Mouse (Mus musculus): Measurements from ENCODE around the gene Ilf3. TPM values are rescaled to one million over a fixed set of nuclear protein-coding genes. Genes with fewer than 3 reads are reported as not detected.

Ilf3 gene
- total and polyA plus RNA-seq, 2 experiments from 2014 or later = 105 to 198 TPM

- Histone ChIP-seq H3K4me1 (ENCODE audit: insufficient read depth, low read length) (no peaks in the 10 kb centered on the region), H3K4me3 (ENCODE audit: low read depth, low read length) (no peak overlapping the region), H3K27ac (ENCODE audit: low read depth, low read length) (no peak overlapping the region), H3K9me3 (ENCODE audit: low read length) (no peaks in the 10 kb centered on the region), H3K9ac (replicated peaks; ENCODE audit: low read length, poor library complexity, severe bottlenecking) (no peak overlapping the region), H3K36me3 (ENCODE audit: insufficient read depth, low read length) (no peaks in the 10 kb centered on the region), H3K4me2 (ENCODE audit: low read depth, low read length, poor library complexity, severe bottlenecking) (no peak overlapping the region), H3K27me3 (ENCODE audit: insufficient read depth, low read length) (no peaks in the 10 kb centered on the region)
- TF ChIP-seq CTCF (IDR thresholded peaks at IDR 0.05) = no peak
- ATAC-seq (ENCODE audit: low FRiP score) (no peak), DNase-seq (ENCODE audit: low spot score) (no peak)
- 69% methylated on average over 3 of the region's 5 CpGs for WGBS
Measured at GRCm38 (mm10) chr9:21329041-21329440, 38.6 kb upstream of the Ilf3 start.

DNA sequence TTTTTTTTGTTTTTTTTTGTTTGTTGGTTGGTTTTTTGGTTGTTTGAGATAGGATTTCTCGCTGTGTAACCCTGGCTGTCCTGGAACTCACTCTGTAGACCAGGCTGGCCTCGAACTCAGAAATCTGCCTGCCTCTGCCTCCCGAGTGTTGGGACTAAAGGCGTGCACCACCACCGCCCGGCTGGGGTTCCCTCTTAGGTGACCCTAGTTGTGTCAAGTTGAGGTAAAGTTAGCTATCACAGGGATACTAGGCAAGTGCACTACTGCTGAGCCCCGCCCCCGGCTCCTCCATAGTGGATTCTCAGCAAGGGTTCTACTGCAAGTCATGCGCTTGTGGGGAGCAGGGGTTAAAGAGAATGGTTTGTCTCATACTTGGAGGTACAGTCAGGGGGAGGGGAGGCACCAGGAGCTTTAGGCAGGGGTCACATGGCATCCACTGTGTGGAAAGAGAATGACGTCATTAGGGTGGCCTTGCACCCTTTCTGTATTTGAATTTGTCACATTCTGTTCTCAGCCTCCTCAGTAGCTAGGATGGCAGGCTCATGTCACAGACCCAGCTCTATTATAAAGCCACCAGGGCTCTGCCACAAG, 37.9 kb upstream of the Ilf3 start:
- Histone ChIP-seq H3K4me3 (ENCODE audit: low read depth, low read length) (no peak overlapping the region), H3K27ac (ENCODE audit: low read depth, low read length) (no peak overlapping the region), H3K4me1 (ENCODE audit: insufficient read depth, low read length) (no peaks in the 10 kb centered on the region), H3K4me2 (ENCODE audit: low read depth, low read length, poor library complexity, severe bottlenecking) (no peak overlapping the region), H3K9ac (replicated peaks; ENCODE audit: low read length, poor library complexity, severe bottlenecking) (no peak overlapping the region), H3K9me3 (ENCODE audit: low read length) (no peaks in the 10 kb centered on the region), H3K36me3 (ENCODE audit: insufficient read depth, low read length) (no peaks in the 10 kb centered on the region), H3K27me3 (ENCODE audit: insufficient read depth, low read length) (no peaks in the 10 kb centered on the region)
- ATAC-seq (ENCODE audit: low FRiP score) = no peak
- 90% methylated on average over 10 of the region's 10 CpGs for WGBS
- no peak for TF ChIP-seq CTCF (IDR thresholded peaks at IDR 0.05)
- DNase-seq (ENCODE audit: low spot score) = no peak

DNA sequence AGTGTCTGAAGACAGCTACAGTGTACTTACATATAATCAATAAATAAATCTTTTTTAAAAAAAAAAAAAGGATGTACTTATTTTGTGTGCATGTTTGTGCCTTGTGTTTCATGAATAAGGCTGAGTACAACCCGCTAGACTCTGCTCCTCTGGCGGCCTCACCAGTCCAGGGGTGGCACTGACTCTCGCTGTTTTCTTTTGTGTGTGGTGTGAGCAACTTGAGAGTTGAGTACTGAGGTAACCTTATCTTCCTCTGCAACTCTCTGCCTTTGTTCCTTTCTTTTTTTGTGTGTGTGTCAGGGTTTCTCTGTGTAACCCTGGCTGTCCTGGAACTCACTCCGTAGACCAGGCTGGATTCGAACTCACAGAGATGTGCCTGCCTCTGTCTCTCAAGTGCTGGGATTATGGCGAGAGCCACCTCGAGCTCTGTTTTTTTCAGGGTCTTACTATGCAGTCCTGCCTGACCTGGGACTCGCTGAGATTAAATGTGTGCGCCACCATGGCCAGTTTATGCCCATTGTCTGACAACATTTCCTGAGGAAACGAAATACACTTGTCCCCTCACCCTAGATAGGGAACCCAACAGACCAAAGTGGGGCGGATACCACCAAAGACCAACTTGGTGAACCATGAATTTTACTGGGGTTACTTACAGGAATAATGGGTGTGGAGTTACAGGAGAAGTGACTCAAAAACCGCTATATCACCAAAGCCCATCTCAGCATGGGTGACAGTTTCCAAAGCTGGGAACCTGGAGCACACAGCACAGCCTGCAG, 36.1 kb upstream of the Ilf3 start:
- no peak overlapping the region for H3K4me2 ChIP-seq (ENCODE audit: low read depth, low read length, poor library complexity, severe bottlenecking)
- H3K4me1 ChIP-seq (ENCODE audit: insufficient read depth, low read length) = no peaks in the 10 kb centered on the region
- DNase-seq (ENCODE audit: low spot score) (no peak), ATAC-seq (ENCODE audit: low FRiP score) (no peak)
- H3K27me3 ChIP-seq (ENCODE audit: insufficient read depth, low read length) = no peaks in the 10 kb centered on the region
- H3K27ac ChIP-seq (ENCODE audit: low read depth, low read length) = no peak overlapping the region
- no peak for TF ChIP-seq CTCF (IDR thresholded peaks at IDR 0.05)
- no peaks in the 10 kb centered on the region for H3K36me3 ChIP-seq (ENCODE audit: insufficient read depth, low read length)
- H3K9ac ChIP-seq (replicated peaks; ENCODE audit: low read length, poor library complexity, severe bottlenecking) = no peak overlapping the region
- H3K4me3 ChIP-seq (ENCODE audit: low read depth, low read length) = no peak overlapping the region
- 86% methylated on average over 12 of the region's 12 CpGs for WGBS
- H3K9me3 ChIP-seq (ENCODE audit: low read length) = no peaks in the 10 kb centered on the region

DNA sequence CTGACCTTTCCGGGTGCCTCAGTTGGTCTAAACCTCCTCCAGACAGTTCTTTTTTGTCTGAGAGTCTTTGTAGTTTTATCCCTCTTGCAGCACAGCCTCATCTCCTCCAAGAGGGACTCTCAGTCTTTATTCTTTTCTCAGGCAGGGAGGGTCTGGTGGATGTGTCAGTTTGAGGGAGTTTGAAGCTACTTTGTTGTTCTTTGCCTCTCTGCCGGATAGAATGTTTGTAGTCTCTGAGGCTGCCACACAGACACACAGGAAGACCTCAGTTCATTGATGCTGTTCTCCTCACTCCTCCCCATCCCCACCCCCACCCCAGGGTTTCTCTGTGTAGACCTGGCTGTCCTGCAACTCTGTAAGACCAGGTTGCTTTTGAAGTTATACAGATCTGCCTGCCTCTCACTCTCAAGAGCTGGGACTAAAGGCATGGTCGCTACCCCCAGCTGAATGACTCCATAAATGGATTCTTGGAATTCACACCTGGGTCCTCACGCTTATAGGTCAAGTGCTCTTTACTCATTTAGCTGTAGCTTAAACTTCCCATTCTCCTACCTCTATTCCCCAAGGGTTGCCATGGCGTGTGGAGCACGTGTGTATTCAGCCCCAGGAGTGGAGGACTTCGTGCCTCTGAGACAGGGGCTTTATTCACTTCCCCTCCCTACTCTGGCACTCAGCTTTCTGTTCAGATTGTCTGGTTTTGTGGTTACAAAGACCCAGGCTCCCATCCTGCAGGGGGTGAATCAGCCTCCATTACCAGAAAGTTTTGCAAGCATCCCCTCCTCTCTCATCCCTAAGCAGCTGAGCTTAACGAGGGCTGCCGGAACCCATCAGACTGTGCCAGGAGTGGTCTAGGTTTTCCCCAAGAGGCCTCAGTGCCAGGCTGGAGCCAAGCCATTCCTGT, 35.3 kb upstream of the Ilf3 start:
- no peak overlapping the region for H3K4me3 ChIP-seq (ENCODE audit: low read depth, low read length)
- ATAC-seq (ENCODE audit: low FRiP score) = no peak
- H3K27ac ChIP-seq (ENCODE audit: low read depth, low read length) = no peak overlapping the region

DNA sequence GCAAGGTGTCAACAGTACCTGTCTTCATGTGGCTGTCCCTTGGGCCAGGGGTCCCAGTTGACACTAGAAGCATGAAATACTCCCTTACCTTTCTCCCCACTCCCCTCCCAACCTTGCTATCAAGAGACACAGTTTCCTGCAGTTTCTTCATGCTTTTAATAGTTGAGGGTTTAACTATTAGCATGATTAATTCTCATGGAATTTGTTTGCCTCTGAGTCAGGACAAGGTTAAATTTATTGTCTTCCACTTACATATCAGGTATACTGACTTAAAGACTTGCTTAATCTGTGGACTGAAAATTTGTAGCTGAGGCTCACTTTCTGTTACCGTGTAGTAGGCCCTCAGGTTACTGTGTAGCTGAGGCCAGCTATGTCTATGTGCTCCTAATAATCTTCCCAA, 34.1 kb upstream of the Ilf3 start:
- Histone ChIP-seq H3K9ac (replicated peaks; ENCODE audit: low read length, poor library complexity, severe bottlenecking) (no peak overlapping the region), H3K4me3 (ENCODE audit: low read depth, low read length) (no peak overlapping the region), H3K36me3 (ENCODE audit: insufficient read depth, low read length) (no peaks in the 10 kb centered on the region), H3K27ac (ENCODE audit: low read depth, low read length) (no peak overlapping the region), H3K27me3 (ENCODE audit: insufficient read depth, low read length) (no peaks in the 10 kb centered on the region), H3K9me3 (ENCODE audit: low read length) (no peaks in the 10 kb centered on the region), H3K4me2 (ENCODE audit: low read depth, low read length, poor library complexity, severe bottlenecking) (no peak overlapping the region), H3K4me1 (ENCODE audit: insufficient read depth, low read length) (no peaks in the 10 kb centered on the region)
- no peak for TF ChIP-seq CTCF (IDR thresholded peaks at IDR 0.05)
- ATAC-seq (ENCODE audit: low FRiP score) (no peak), DNase-seq (ENCODE audit: low spot score) (no peak)
- 93% methylated on average over 1 of the region's 1 CpGs for WGBS

More for the DNA sequence above, 35.3 kb upstream of the Ilf3 start:
- no peak for TF ChIP-seq CTCF (IDR thresholded peaks at IDR 0.05)
- Histone ChIP-seq H3K27me3 (ENCODE audit: insufficient read depth, low read length) (no peaks in the 10 kb centered on the region), H3K9me3 (ENCODE audit: low read length) (no peaks in the 10 kb centered on the region), H3K4me1 (ENCODE audit: insufficient read depth, low read length) (no peaks in the 10 kb centered on the region), H3K9ac (replicated peaks; ENCODE audit: low read length, poor library complexity, severe bottlenecking) (no peak overlapping the region), H3K36me3 (ENCODE audit: insufficient read depth, low read length) (no peaks in the 10 kb centered on the region), H3K4me2 (ENCODE audit: low read depth, low read length, poor library complexity, severe bottlenecking) (no peak overlapping the region)
- 21% methylated on average over 9 of the region's 9 CpGs for WGBS
- DNase-seq (ENCODE audit: low spot score) = no peak

Data from midbrain, postnatal 0 days (tissue).